Mouse (Mus musculus): ENCODE results near the gene Sptssa. TPM values are rescaled to one million over a fixed set of nuclear protein-coding genes. Genes with fewer than 3 reads are reported as not detected.

Gene Sptssa
- polyA plus RNA-seq, 1 experiment from 2014 or later: 125 TPM

MicroRNAs within 50 kb of the gene (microRNA counts, 519-probe panel; counts per million panel counts)
- microRNA mmu-miR-1892: 32.2 counts per million

Small RNAs within 50 kb of the gene (microRNA-seq; reads per million reads assigned to microRNA genes)
- not detected for gene Mir1892 (ENCODE audit: borderline number of aligned reads)

Other genes starting within 250 kb of the Sptssa start
- 49.9 and 52.4 TPM in 2 replicates for gene Eapp, start 39.3 kb upstream of the Sptssa start, polyA plus RNA-seq (2014; fragmentation: Nextera tagmentation; extraction: Ambion mirVana)
- gene Snx6, start 139.1 kb upstream of the Sptssa start, polyA plus RNA-seq (2014; fragmentation: Nextera tagmentation; extraction: Ambion mirVana): 135 and 142 TPM in 2 replicates
- 421 and 474 TPM in 2 replicates for gene Cfl2, start 206.3 kb upstream of the Sptssa start, polyA plus RNA-seq (2014; fragmentation: Nextera tagmentation; extraction: Ambion mirVana)

All from heart, embryonic 11.5 days (tissue).